Mouse (Mus musculus) right cerebral cortex, postnatal 14 days (tissue): ENCODE data around the gene Atp6v0c.

Experiments used
- DNase-seq: peaks from one replicate; pipeline ENCODE4 v3.0.0; 2022

Gene Atp6v0c

GRCm38 (mm10) chr17:24197032-24197824 lies 27.7 kb upstream of the Atp6v0c start:
- no peak for DNase-seq

- no peak for DNase-seq
Observed at GRCm38 (mm10) chr17:24195349-24195748, 25.8 kb upstream of the Atp6v0c start.

- DNase-seq = no peak
Observed at GRCm38 (mm10) chr17:24193769-24194168, 24.3 kb upstream of the Atp6v0c start.

GRCm38 (mm10) chr17:24193268-24193667 lies 23.8 kb upstream of the Atp6v0c start:
- DNase-seq = no peak

- DNase-seq = no peak
Observed at GRCm38 (mm10) chr17:24192848-24193247, 23.3 kb upstream of the Atp6v0c start.

GRCm38 (mm10) chr17:24191481-24191880 lies 22.0 kb upstream of the Atp6v0c start:
- no peak for DNase-seq

- no peak for DNase-seq
Observed at GRCm38 (mm10) chr17:24190934-24191333, 21.4 kb upstream of the Atp6v0c start.

- DNase-seq = no peak
Observed at GRCm38 (mm10) chr17:24174259-24174658, 4.8 kb upstream of the Atp6v0c start.

GRCm38 (mm10) chr17:24173423-24173822 lies 3.9 kb upstream of the Atp6v0c start:
- peak; percentile 67 for DNase-seq

GRCm38 (mm10) chr17:24171738-24172137 lies 2.2 kb upstream of the Atp6v0c start:
- DNase-seq = no peak

GRCm38 (mm10) chr17:24170729-24171128 lies 1.2 kb upstream of the Atp6v0c start:
- no peak for DNase-seq

- no peak for DNase-seq
Observed at GRCm38 (mm10) chr17:24170125-24170524, 623 bp upstream of the Atp6v0c start.

- peak; percentile 77 for DNase-seq
Observed at GRCm38 (mm10) chr17:24168590-24169277, 768 bp downstream of the Atp6v0c start.

GRCm38 (mm10) chr17:24167891-24168505 lies 1.5 kb downstream of the Atp6v0c start:
- DNase-seq = no peak

GRCm38 (mm10) chr17:24167120-24167519 lies 2.4 kb downstream of the Atp6v0c start:
- DNase-seq = no peak

GRCm38 (mm10) chr17:24164566-24165259 lies 4.8 kb downstream of the Atp6v0c start:
- DNase-seq = no peak

GRCm38 (mm10) chr17:24163176-24163962 lies 6.1 kb downstream of the Atp6v0c start, which contains the start of gene Amdhd2:
TSS of gene Amdhd2 (minus strand) at chr17:24163766.
- DNase-seq = peak; percentile 99

GRCm38 (mm10) chr17:24162584-24163175 lies 6.8 kb downstream of the Atp6v0c start:
- DNase-seq = no peak

GRCm38 (mm10) chr17:24161466-24161865 lies 8.0 kb downstream of the Atp6v0c start:
- DNase-seq = no peak

GRCm38 (mm10) chr17:24157526-24157925 lies 12.0 kb downstream of the Atp6v0c start:
- DNase-seq = no peak

- no peak for DNase-seq
Observed at GRCm38 (mm10) chr17:24157121-24157520, 12.4 kb downstream of the Atp6v0c start.

GRCm38 (mm10) chr17:24156394-24156793 lies 13.1 kb downstream of the Atp6v0c start:
- no peak for DNase-seq
